Comparison of ENCODE assay signal across 14 mouse cellular contexts in genomic region chr3:109152561-109152960, GRCm38 (mm10).
"Had no signal": no experiment of that assay in that cellular context is flagged by ENCODE, and none has a peak within 500 bp of the region (broad histone marks: within the 10 kb centered on the region; RNA-seq: fewer than 3 reads in every experiment).

No protein-coding gene starts in this region.

- DNase-seq: gastrocnemius, adult 2 months; gastrocnemius, postnatal 10 days; gastrocnemius, postnatal 25 days; heart, adult 2 months; heart, postnatal 14 days; heart, postnatal 4 days; kidney, adult 18-20 months; kidney, adult 8-10 months; kidney, postnatal 10 days; kidney, postnatal 25 days; kidney, postnatal 4 days; liver; liver, embryonic 13.5 days; liver, postnatal 0 days had no signal
